Mouse (Mus musculus) cerebellum, adult 2 months (tissue): ENCODE data around the gene Sugp2. TPM values are rescaled to one million over a fixed set of nuclear protein-coding genes. Genes with fewer than 3 reads are reported as not detected.

Experiments used
- DNase-seq, 2 experiments: peaks; one replicate each; pipeline ENCODE4 v3.0.0; 2021
- H3K27ac ChIP-seq: fragments of 200-500 bp; 2 replicates; pipeline ENCODE4 v1.5.1; 2012; ENCODE audit warnings: low read length, control low read depth, inconsistent platforms; ENCODE audit not compliant: insufficient read depth
- H3K27me3 ChIP-seq: fragments of 200-500 bp; 2 replicates; pipeline ENCODE4 v1.6.1; 2012; ENCODE audit warnings: inconsistent platforms, mild to moderate bottlenecking, low read length, moderate library complexity; ENCODE audit not compliant: control insufficient read depth, insufficient read depth
- H3K4me1 ChIP-seq: fragments of 200-500 bp; 2 replicates; pipeline ENCODE4 v1.6.1; 2011; ENCODE audit warnings: low read length; ENCODE audit not compliant: control insufficient read depth, insufficient read depth
- H3K4me3 ChIP-seq: fragments of 200-500 bp; replicated peaks from 2 replicates; pipeline ENCODE3; 2011; ENCODE audit warnings: mild to moderate bottlenecking, low read depth, low read length, control low read depth; ENCODE audit not compliant: insufficient read depth
- CTCF ChIP-seq: fragments of 200-500 bp; IDR thresholded peaks from 2 replicates; pipeline ENCODE4 v1.5.1; 2011; ENCODE audit warnings: low read depth, mild to moderate bottlenecking, control low read depth, low read length, moderate library complexity, borderline replicate concordance; ENCODE audit not compliant: insufficient read depth
- POLR2A ChIP-seq: fragments of 200-500 bp; IDR thresholded peaks from 2 replicates; pipeline ENCODE4 v1.6.1; 2011; ENCODE audit warnings: low read length, control low read depth, borderline replicate concordance; ENCODE audit not compliant: insufficient read depth
- WGBS: fragments of 180-500 bp; shearing (Covaris S2); methylation state at CpG from one replicate; pipeline ENCODE4 v1.1.7; 2018; 5-methylcytosine and 5-hydroxymethylcytosine counted together
- polyA plus RNA-seq: library from polyadenylated mRNA; depleted of rRNA; stranded (reverse); fragments of >200 nt; gene quantifications from 2 replicates; pipeline ENCODE4 v1.2.3, GENCODE M21; 2012

Gene Sugp2
- polyA plus RNA-seq, 1 experiment: 102 TPM

GRCm38 (mm10) chr8:70286737-70287136, 52.7 kb downstream of the Sugp2 start:
- 88% methylated on average over 8 of the region's 8 CpGs for whole genome bisulfite sequencing
- Histone ChIP-seq H3K27ac (no peak overlapping the region), H3K4me1 (no peaks in the 10 kb centered on the region; the same call in 1 of the 2 replicates), H3K27me3 (peaks cover 6% of the 10 kb centered on the region; the same call in 1 of the 2 replicates), H3K4me3 (no peak overlapping the region)
- TF ChIP-seq CTCF (peak; percentile 14; the same call in 1 of the 2 replicates), POLR2A (no peak)
- DNase-seq: no peak

GRCm38 (mm10) chr8:70293988-70294405, 60.0 kb downstream of the Sugp2 start:
- Histone ChIP-seq H3K4me3 (no peak overlapping the region), H3K4me1 (no peaks in the 10 kb centered on the region), H3K27ac (no peak overlapping the region), H3K27me3 (no peaks in the 10 kb centered on the region)
- TF ChIP-seq POLR2A (no peak), CTCF (no peak)
- 57% methylated on average over 5 of the region's 5 CpGs for WGBS
- DNase-seq: no peak

GRCm38 (mm10) chr8:70300881-70301280, 66.9 kb downstream of the Sugp2 start:
- TF ChIP-seq CTCF: no peak
- no peak for TF ChIP-seq POLR2A
- DNase-seq: no peak
- WGBS: 68% methylated on average over 3 of the region's 3 CpGs
- H3K4me1 ChIP-seq: peaks cover 9% of the 10 kb centered on the region; the same call in 1 of the 2 replicates
- no peaks in the 10 kb centered on the region for H3K27me3 ChIP-seq
- H3K4me3 ChIP-seq: no peak overlapping the region
- no peak overlapping the region for H3K27ac ChIP-seq

- Histone ChIP-seq H3K27ac (peak within 1 kb of the TSS; percentile 57), H3K27me3 (no peaks in the 10 kb centered on the region), H3K4me1 (peaks cover 9% of the 10 kb centered on the region; the same call in 1 of the 2 replicates), H3K4me3 (peak within 1 kb of the TSS; percentile 80)
- WGBS: under 1% methylated on average over 40 of the region's 40 CpGs
- peak; percentile 73 for TF ChIP-seq POLR2A
- TF ChIP-seq CTCF: no peak
- peak; percentile 94 to 97 for DNase-seq
Measured at GRCm38 (mm10) chr8:70302358-70302890, 68.4 kb downstream of the Sugp2 start, which contains the start of the genes Ddx49 and Cope. TSS of gene Ddx49 (minus strand) at chr8:70302489. TSS of gene Cope (plus strand) at chr8:70302518.

- H3K27me3 ChIP-seq: no peaks in the 10 kb centered on the region
- 4% methylated on average over 16 of the region's 16 CpGs for WGBS
- H3K4me1 ChIP-seq: peaks cover 9% of the 10 kb centered on the region; the same call in 1 of the 2 replicates
- TF ChIP-seq CTCF (no peak), POLR2A (no peak)
- peak overlapping the region; percentile 80 for H3K4me3 ChIP-seq
- DNase-seq: no peak
- H3K27ac ChIP-seq: peak overlapping the region; percentile 12; the same call in 1 of the 2 replicates
Measured at GRCm38 (mm10) chr8:70302901-70303300, 68.9 kb downstream of the Sugp2 start.

GRCm38 (mm10) chr8:70309311-70309710, 75.3 kb downstream of the Sugp2 start:
- DNase-seq: no peak
- peak; percentile 61 for TF ChIP-seq CTCF
- no peak for TF ChIP-seq POLR2A
- no peak overlapping the region for H3K27ac ChIP-seq
- 27% methylated on average over 2 of the region's 2 CpGs for WGBS
- no peak overlapping the region for H3K4me3 ChIP-seq
- no peaks in the 10 kb centered on the region for H3K27me3 ChIP-seq
- peaks cover 5% of the 10 kb centered on the region for H3K4me1 ChIP-seq

- H3K27me3 ChIP-seq: no peaks in the 10 kb centered on the region
- 6% methylated on average over 2 of the region's 2 CpGs for WGBS
Measured at GRCm38 (mm10) chr8:70313399-70313798, 79.4 kb downstream of the Sugp2 start.

GRCm38 (mm10) chr8:70315624-70316510, 81.8 kb downstream of the Sugp2 start, which contains the start of gene Cers1:
TSS of gene Cers1 (plus strand) at chr8:70315775.
- H3K4me1 ChIP-seq: peaks cover 10% of the 10 kb centered on the region
- H3K27me3 ChIP-seq: no peaks in the 10 kb centered on the region
- peak; percentile 80 to 84 for DNase-seq
- WGBS: 2% methylated on average over 66 of the region's 66 CpGs
- TF ChIP-seq CTCF (no peak), POLR2A (peak; percentile 63)
- peak within 1 kb of the TSS; percentile 83 for H3K4me3 ChIP-seq
- peak within 1 kb of the TSS; percentile 63 for H3K27ac ChIP-seq

More at GRCm38 (mm10) chr8:70313399-70313798, 79.4 kb downstream of the Sugp2 start:
- H3K27ac ChIP-seq: no peak overlapping the region
- no peak overlapping the region for H3K4me3 ChIP-seq
- no peak for TF ChIP-seq CTCF
- TF ChIP-seq POLR2A: no peak
- H3K4me1 ChIP-seq: peaks cover 10% of the 10 kb centered on the region
- DNase-seq: peak in 1 of 2 experiments; percentile 39
